Mouse (Mus musculus) hindbrain, embryonic 11.5 days (tissue): ENCODE measurements around the gene 3100002H09Rik. TPM values are rescaled to one million over a fixed set of nuclear protein-coding genes. Genes with fewer than 3 reads are reported as not detected.
A peak's percentile ranks its signal among the peaks of the same experiment; 100 is the strongest.

ENCODE experiments used
- ATAC-seq: fragments of 200-750 bp; cut with Nextera tagmentation; 2 replicates; pipeline ENCODE4 v1.8.0; 2017; ENCODE audit warnings: mild to moderate bottlenecking, moderate TSS enrichment, moderate library complexity; ENCODE audit not compliant: low FRiP score
- DNase-seq: peaks from one replicate; pipeline ENCODE4 v3.0.0-alpha.2; 2015; ENCODE audit warnings: low spot score
- H3K27ac ChIP-seq: fragments of 300-500 bp; sonication (generic); 2 replicates; pipeline ENCODE4 v1.5.1; 2014; ENCODE audit warnings: mild to moderate bottlenecking, low read depth, low read length
- H3K27me3 ChIP-seq: fragments of 300-500 bp; sonication (generic); 2 replicates; pipeline ENCODE4 v1.6.1; 2014; ENCODE audit warnings: mild to moderate bottlenecking, low read length, moderate library complexity, mixed read lengths; ENCODE audit not compliant: control insufficient read depth, insufficient read depth
- H3K36me3 ChIP-seq: fragments of 300-500 bp; sonication (generic); 2 replicates; pipeline ENCODE4 v1.6.1; 2014; ENCODE audit warnings: mild to moderate bottlenecking, low read length, moderate library complexity, mixed read lengths; ENCODE audit not compliant: control insufficient read depth, insufficient read depth
- H3K4me1 ChIP-seq: fragments of 300-500 bp; sonication (generic); replicated peaks from 2 replicates; pipeline ENCODE4 v1.6.1; 2014; ENCODE audit warnings: low read length, mixed read lengths; ENCODE audit not compliant: control insufficient read depth, insufficient read depth
- H3K4me2 ChIP-seq: fragments of 300-500 bp; sonication (generic); replicated peaks from 2 replicates; pipeline ENCODE4 v1.6.1; 2014; ENCODE audit warnings: mild to moderate bottlenecking, low read depth, low read length
- H3K4me3 ChIP-seq: fragments of 300-500 bp; sonication (generic); 2 replicates; pipeline ENCODE4 v1.5.1; 2014; ENCODE audit warnings: low read depth, low read length
- H3K9ac ChIP-seq: fragments of 300-500 bp; sonication (generic); 2 replicates; pipeline ENCODE4 v1.6.1; 2014; ENCODE audit warnings: low read depth, low read length
- H3K9me3 ChIP-seq: fragments of 300-500 bp; sonication (generic); 2 replicates; pipeline ENCODE4 v1.6.1; 2016; ENCODE audit warnings: low read length; ENCODE audit not compliant: control insufficient read depth
- WGBS: fragments of 180-500 bp; shearing (Covaris S2); extraction: QIAGEN DNeasy Blood & Tissue Kit; methylation state at CpG from one replicate; pipeline ENCODE4 v1.1.7; 2014; 5-methylcytosine and 5-hydroxymethylcytosine counted together
- polyA plus RNA-seq: library from polyadenylated mRNA; unstranded; fragments of >200 nt; fragmentation: Nextera tagmentation; extraction: Ambion mirVana; gene quantifications from 2 replicates; pipeline ENCODE4 v1.2.1, GENCODE M21; 2014

3100002H09Rik gene
- polyA plus RNA-seq, 1 experiment from 2014 or later: 0.40 TPM

DNA sequence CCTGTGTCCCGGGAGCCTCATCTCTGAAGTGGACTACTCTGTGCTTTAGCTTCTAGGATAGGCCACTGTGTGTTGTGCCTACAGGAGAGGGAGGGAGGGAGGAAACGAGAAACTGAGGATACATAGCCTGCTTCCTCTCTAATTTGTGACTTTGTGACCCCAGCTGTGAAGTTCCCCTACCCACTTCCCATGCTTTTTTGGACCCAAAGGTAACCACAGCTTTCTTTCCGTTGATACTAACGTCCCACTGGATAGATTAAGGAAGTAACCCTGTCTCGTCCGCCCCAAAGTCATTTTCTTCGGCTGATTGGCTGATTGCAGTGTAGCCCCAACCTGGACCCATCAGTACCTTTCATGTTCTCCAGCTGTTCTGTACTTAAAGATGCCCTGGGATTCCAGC is 29.9 kb downstream of the 3100002H09Rik start:
- Histone ChIP-seq H3K4me3 (no peak overlapping the region), H3K27ac (no peak overlapping the region), H3K4me1 (no peaks in the 10 kb centered on the region), H3K27me3 (peaks cover 13% of the 10 kb centered on the region), H3K9ac (no peak overlapping the region), H3K4me2 (no peak overlapping the region), H3K9me3 (no peaks in the 10 kb centered on the region), H3K36me3 (no peaks in the 10 kb centered on the region)
- WGBS: 84% methylated on average over 7 of the region's 7 CpGs
- DNase-seq (no peak), ATAC-seq (no peak)

DNA sequence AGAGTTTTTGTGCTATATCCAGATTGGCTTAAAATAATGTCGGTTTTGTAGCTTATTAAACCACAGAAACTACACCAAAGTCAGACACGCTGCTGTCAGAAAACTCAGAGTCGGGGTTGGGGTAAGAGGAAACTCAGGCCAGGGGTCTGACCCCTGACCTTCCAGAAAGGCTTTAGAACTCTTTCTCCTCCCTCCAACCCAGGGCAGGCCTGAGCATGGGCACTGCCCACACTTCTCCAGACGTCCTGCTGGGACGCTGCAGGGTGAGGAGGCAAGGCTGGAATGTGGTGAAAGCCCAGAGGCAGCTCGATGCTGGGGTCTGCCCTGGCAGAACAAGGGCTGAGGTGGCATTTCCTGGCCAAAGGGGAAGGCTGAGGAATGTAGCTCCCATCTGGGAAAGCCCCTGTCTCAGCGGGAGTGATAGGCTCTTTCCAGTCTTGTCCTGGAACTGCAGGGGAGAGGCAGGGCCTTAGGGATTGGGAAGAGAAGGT is 34.6 kb downstream of the 3100002H09Rik start:
- no peak overlapping the region for H3K27ac ChIP-seq
- H3K36me3 ChIP-seq: no peaks in the 10 kb centered on the region
- H3K4me2 ChIP-seq: peak overlapping the region; percentile 96
- 0 out of 2 replicates have a peak, but pooled peaks cover 2% of the 10 kb centered on the region for H3K4me1 ChIP-seq
- no peak overlapping the region; the same call in 1 of the 2 replicates for H3K9ac ChIP-seq
- DNase-seq (no peak), ATAC-seq (no peak)
- H3K4me3 ChIP-seq: peak overlapping the region; percentile 45
- 3% methylated on average over 7 of the region's 7 CpGs for WGBS
- H3K27me3 ChIP-seq: peaks cover 37% of the 10 kb centered on the region
- no peaks in the 10 kb centered on the region for H3K9me3 ChIP-seq

DNA sequence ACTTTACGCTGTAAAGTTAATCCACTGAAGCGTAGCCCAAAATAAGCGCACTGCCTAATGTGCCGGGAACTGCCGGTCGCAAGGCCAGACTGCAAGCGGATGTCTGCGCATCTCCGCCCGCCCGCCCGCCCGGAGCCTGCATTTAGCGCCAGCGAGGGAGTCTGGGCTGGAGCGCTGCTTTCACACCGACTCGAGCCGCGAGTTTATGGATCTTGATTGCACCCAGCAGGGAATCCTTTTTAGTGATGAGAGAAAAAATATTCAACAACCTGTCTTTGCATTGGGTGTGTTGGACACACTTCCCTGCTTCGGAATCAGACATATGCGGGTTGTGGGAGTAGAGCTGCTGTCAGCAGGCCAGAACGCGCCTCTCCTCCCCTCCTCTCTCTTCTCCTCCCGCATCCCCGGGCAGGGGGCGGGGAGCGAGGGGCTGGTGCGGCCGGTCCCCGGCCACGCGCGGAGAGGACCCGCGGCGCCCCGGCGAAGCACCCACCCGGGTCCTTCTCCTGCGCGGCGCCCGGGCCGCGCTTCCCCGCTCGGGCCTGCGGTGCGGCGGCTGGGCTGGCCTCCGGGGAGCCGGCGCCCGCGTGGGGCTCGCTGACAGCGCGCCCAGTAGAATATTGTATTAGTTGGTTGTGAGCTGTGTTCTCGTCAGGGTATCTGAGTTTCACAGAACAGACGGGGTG is 35.2 kb downstream of the 3100002H09Rik start:
- Histone ChIP-seq H3K27ac (no peak overlapping the region), H3K27me3 (peaks cover 37% of the 10 kb centered on the region), H3K36me3 (no peaks in the 10 kb centered on the region), H3K9me3 (no peaks in the 10 kb centered on the region), H3K9ac (peak overlapping the region; percentile 65), H3K4me3 (peak overlapping the region; percentile 45), H3K4me1 (0 out of 2 replicates have a peak, but pooled peaks cover 2% of the 10 kb centered on the region), H3K4me2 (peak overlapping the region; percentile 96)
- peak; percentile 47; the same call in 1 of the 2 replicates for ATAC-seq
- peak; percentile 59 for DNase-seq
- WGBS: under 1% methylated on average over 57 of the region's 61 CpGs

DNA sequence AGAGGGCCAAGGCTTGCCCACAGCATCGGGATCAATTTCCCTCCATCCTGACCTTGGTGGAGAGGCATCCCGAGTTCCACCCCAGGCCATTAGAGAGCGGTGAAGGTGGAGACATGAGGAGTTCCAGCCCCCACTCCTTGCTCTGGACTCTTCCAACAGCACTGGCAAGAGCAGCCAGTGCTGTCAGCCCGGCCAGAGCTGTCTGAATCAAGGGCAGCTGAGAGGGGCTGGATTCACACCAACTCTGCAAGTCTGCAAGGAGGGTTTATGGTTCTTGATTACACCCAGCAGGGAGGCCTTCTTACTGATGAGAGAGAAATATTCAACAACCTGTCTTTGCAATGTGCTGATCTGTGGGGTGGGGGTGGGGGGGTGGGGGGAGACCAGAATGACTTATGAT is 37.0 kb downstream of the 3100002H09Rik start:
- Histone ChIP-seq H3K9me3 (no peaks in the 10 kb centered on the region), H3K27me3 (peaks cover 37% of the 10 kb centered on the region), H3K9ac (no peak overlapping the region), H3K4me1 (0 out of 2 replicates have a peak, but pooled peaks cover 2% of the 10 kb centered on the region), H3K27ac (no peak overlapping the region), H3K4me3 (no peak overlapping the region), H3K36me3 (no peaks in the 10 kb centered on the region), H3K4me2 (no peak overlapping the region)
- DNase-seq (no peak), ATAC-seq (no peak)
- WGBS: 73% methylated on average over 4 of the region's 4 CpGs

- Histone ChIP-seq H3K27me3 (peaks cover 26% of the 10 kb centered on the region), H3K9me3 (no peaks in the 10 kb centered on the region), H3K9ac (no peak overlapping the region), H3K4me3 (no peak overlapping the region), H3K36me3 (no peaks in the 10 kb centered on the region), H3K4me1 (0 out of 2 replicates have a peak, but pooled peaks cover 2% of the 10 kb centered on the region), H3K27ac (no peak overlapping the region), H3K4me2 (no peak overlapping the region)
- 86% methylated on average over 9 of the region's 9 CpGs for WGBS
- ATAC-seq (no peak), DNase-seq (no peak)
Observed at GRCm38 (mm10) chr4:124570977-124571376, 39.6 kb downstream of the 3100002H09Rik start.

DNA sequence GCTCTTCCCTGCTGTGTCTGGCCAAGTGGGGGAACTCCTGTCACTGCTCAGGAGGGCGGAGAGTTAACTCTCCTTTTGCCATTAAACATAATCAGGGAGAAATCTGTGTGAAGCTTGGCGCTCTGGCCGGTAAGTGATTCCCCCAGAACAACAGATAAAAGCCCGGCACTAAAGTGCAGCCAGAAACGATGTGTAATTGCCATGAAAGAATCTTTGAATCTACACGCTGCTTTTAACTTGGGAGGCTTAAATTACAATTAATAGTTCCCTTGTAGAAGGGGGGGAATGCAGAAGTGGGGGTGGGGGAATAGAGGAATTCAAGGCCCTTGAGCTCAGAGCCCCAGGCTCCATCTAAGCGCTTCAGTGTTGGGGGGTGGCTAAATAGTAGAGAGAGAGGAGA is 40.9 kb downstream of the 3100002H09Rik start:
- no peak for ATAC-seq
- Histone ChIP-seq H3K9me3 (no peaks in the 10 kb centered on the region), H3K4me2 (no peak overlapping the region), H3K9ac (no peak overlapping the region), H3K4me3 (no peak overlapping the region), H3K27ac (no peak overlapping the region), H3K36me3 (no peaks in the 10 kb centered on the region), H3K27me3 (peaks cover 19% of the 10 kb centered on the region), H3K4me1 (no peaks in the 10 kb centered on the region)
- 49% methylated on average over 7 of the region's 7 CpGs for WGBS
- no peak for DNase-seq

DNA sequence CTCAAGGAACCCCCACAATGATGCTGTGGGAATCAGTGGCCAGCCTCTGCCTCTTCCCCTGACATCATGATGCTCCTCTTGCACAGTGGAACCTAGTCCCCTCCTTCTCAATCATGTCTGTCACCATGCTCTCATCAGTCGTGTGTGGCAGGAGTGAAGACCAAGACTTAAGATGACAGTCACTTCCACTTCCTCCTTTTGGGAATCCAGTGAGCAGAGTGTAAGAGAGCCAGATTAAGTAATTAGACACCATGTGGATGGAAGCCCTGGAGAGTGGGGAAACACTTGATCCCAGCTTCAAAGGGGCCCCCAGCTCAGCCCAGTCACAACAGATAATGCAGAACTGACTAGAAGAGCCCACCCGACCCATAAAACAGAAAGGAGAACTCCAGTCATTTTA is 47.2 kb downstream of the 3100002H09Rik start:
- ATAC-seq: no peak
- 54% methylated on average over 2 of the region's 2 CpGs for WGBS

GRCm38 (mm10) chr4:124562721-124563120 is 47.9 kb downstream of the 3100002H09Rik start:
- WGBS: 60% methylated on average over 7 of the region's 7 CpGs
- Histone ChIP-seq H3K9ac (no peak overlapping the region), H3K4me3 (no peak overlapping the region), H3K4me1 (peaks cover 8% of the 10 kb centered on the region), H3K27me3 (no peaks in the 10 kb centered on the region), H3K4me2 (no peak overlapping the region), H3K27ac (no peak overlapping the region), H3K36me3 (no peaks in the 10 kb centered on the region), H3K9me3 (no peaks in the 10 kb centered on the region)
- ATAC-seq (no peak), DNase-seq (no peak)

More for the DNA sequence above, 47.2 kb downstream of the 3100002H09Rik start:
- Histone ChIP-seq H3K36me3 (no peaks in the 10 kb centered on the region), H3K4me1 (peaks cover 8% of the 10 kb centered on the region), H3K27ac (no peak overlapping the region), H3K9me3 (no peaks in the 10 kb centered on the region), H3K27me3 (no peaks in the 10 kb centered on the region), H3K4me3 (no peak overlapping the region), H3K4me2 (no peak overlapping the region), H3K9ac (no peak overlapping the region)
- DNase-seq: no peak
